9 mouse cellular contexts compared by ENCODE assay signal in the genomic region with DNA sequence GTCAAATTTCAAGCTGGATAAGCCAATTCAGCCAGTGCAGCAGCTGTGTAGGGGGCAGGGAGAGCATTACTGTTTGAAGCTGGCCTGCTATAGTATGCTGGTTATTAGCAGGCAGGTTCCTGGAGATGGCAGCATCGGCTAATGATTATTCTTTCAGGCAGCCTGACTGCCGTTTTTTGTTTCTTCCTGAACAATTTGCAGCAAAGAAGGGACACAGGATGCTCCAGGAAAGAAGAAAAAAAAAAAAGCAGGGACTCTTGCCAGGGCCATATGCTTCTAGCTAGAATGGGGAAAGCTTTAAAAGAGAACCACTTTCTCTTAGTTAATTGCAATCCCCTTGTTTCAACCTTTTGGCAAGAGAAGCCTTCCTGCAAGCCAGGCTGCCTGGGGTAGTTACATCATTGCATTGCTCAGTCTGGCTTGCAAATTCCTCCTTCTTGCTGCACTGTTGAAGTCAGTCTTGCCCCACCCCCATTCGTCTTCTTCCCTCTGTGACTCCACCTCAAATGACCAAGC.
DNase-seq lines count a peak whose midpoint lies in the region; ATAC-seq and TF ChIP-seq lines count a peak whose summit lies in the region.
"Had no signal": no experiment of that assay in that cellular context is flagged by ENCODE, and none has a peak within 500 bp of the region (broad histone marks: within the 10 kb centered on the region; RNA-seq: fewer than 3 reads in every experiment).

No protein-coding gene starts in this region.

- ATAC-seq in heart, embryonic 13.5 days (ENCODE audit: extremely low read depth, insufficient number of reproducible peaks, low FRiP score, low TSS enrichment) = no peak
- peak; percentile 91 for ATAC-seq in neural tube, embryonic 15.5 days (ENCODE audit: low FRiP score)
- ATAC-seq in kidney, embryonic 14.5 days (ENCODE audit: low FRiP score, low TSS enrichment) = no peak

- peak overlapping the region; percentile 43 for H3K4me2 ChIP-seq in heart, embryonic 13.5 days
- no peak overlapping the region for H3K4me2 ChIP-seq in neural tube, embryonic 15.5 days
- no peak overlapping the region for H3K4me2 ChIP-seq in kidney, embryonic 14.5 days (replicated peaks; ENCODE audit: low read depth, low read length)

- peak; percentile 4 to 18 for DNase-seq in lung, postnatal 4 days
- no peak for DNase-seq in lung, adult 2 months
- peak; percentile 13 for DNase-seq in embryo, embryonic 11.5 days (ENCODE audit: low read depth, low spot score)
- DNase-seq in left cerebral cortex, adult 8-10 months (ENCODE audit: low spot score in 2 of 2) = peak; percentile 2 to 9
- DNase-seq in thymus, adult 2 months = no peak

- no peak overlapping the region for H3K4me3 ChIP-seq in lung, adult 2 months (replicated peaks; ENCODE audit: extremely low read depth, low read depth, low read length)
- peak overlapping the region; percentile 14; the same call in 1 of the 2 replicates for H3K4me3 ChIP-seq in heart, embryonic 13.5 days
- H3K4me3 ChIP-seq in neural tube, embryonic 15.5 days (replicated peaks) = no peak overlapping the region
- no peak overlapping the region for H3K4me3 ChIP-seq in kidney, embryonic 14.5 days (ENCODE audit: low read length)
- no peak overlapping the region for H3K4me3 ChIP-seq in thymus, adult 2 months (ENCODE audit: control insufficient read depth, insufficient read depth, low read length)

- no peaks in the 10 kb centered on the region for H3K9me3 ChIP-seq in heart, embryonic 13.5 days
- no peaks in the 10 kb centered on the region for H3K9me3 ChIP-seq in neural tube, embryonic 15.5 days (replicated peaks)
- H3K9me3 ChIP-seq in kidney, embryonic 14.5 days (ENCODE audit: control insufficient read depth, low read length) = no peaks in the 10 kb centered on the region

- no peak for TF ChIP-seq CTCF in lung, adult 2 months (IDR thresholded peaks at IDR 0.05; ENCODE audit: insufficient read depth, low read length)
- no peak for TF ChIP-seq CTCF in thymus, adult 2 months (IDR thresholded peaks at IDR 0.05; ENCODE audit: borderline replicate concordance, control insufficient read depth, extremely low read depth, insufficient read depth, low read length, poor library complexity)

- peak overlapping the region; percentile 67 for H3K27ac ChIP-seq in heart, embryonic 13.5 days (replicated peaks)
- H3K27ac ChIP-seq in neural tube, embryonic 15.5 days (replicated peaks) = peak overlapping the region; percentile 41; the same call in 1 of the 2 replicates
- H3K27ac ChIP-seq in kidney, embryonic 14.5 days (ENCODE audit: low read depth, low read length) = no peak overlapping the region
- no peak overlapping the region for H3K27ac ChIP-seq in thymus, adult 2 months (ENCODE audit: control insufficient read depth, insufficient read depth, low read length)
- H3K27ac ChIP-seq: liver, embryonic 14.5 days had no signal

- no peaks in the 10 kb centered on the region for H3K4me1 ChIP-seq in lung, adult 2 months (ENCODE audit: control insufficient read depth, insufficient read depth, low read length)
- H3K4me1 ChIP-seq in heart, embryonic 13.5 days = 0 out of 2 replicates have a peak, but pooled peaks cover 3% of the 10 kb centered on the region
- 0 out of 2 replicates have a peak, but pooled peaks cover 7% of the 10 kb centered on the region for H3K4me1 ChIP-seq in neural tube, embryonic 15.5 days
- no peaks in the 10 kb centered on the region for H3K4me1 ChIP-seq in kidney, embryonic 14.5 days (ENCODE audit: control insufficient read depth, insufficient read depth, low read length)
- H3K4me1 ChIP-seq in thymus, adult 2 months (replicated peaks; ENCODE audit: control insufficient read depth, insufficient read depth, low read length) = no peaks in the 10 kb centered on the region

- no peak for TF ChIP-seq POLR2A in lung, adult 2 months (IDR thresholded peaks at IDR 0.05; ENCODE audit: borderline replicate concordance, extremely low read depth, low read depth, low read length)
- TF ChIP-seq POLR2A in thymus, adult 2 months (IDR thresholded peaks at IDR 0.05; ENCODE audit: control insufficient read depth, extremely low read depth, insufficient read depth, low read length, poor library complexity) = no peak

- H3K27me3 ChIP-seq in heart, embryonic 13.5 days (replicated peaks) = no peaks in the 10 kb centered on the region
- no peaks in the 10 kb centered on the region for H3K27me3 ChIP-seq in neural tube, embryonic 15.5 days (replicated peaks)
- no peaks in the 10 kb centered on the region for H3K27me3 ChIP-seq in kidney, embryonic 14.5 days (ENCODE audit: control insufficient read depth, insufficient read depth, low read length)
- H3K27me3 ChIP-seq in thymus, adult 2 months (ENCODE audit: control insufficient read depth, insufficient read depth, low read length) = no peaks in the 10 kb centered on the region

- no peaks in the 10 kb centered on the region for H3K36me3 ChIP-seq in heart, embryonic 13.5 days
- no peaks in the 10 kb centered on the region for H3K36me3 ChIP-seq in neural tube, embryonic 15.5 days
- H3K36me3 ChIP-seq in kidney, embryonic 14.5 days (ENCODE audit: control insufficient read depth, insufficient read depth, low read length) = no peaks in the 10 kb centered on the region
- H3K36me3 ChIP-seq in thymus, adult 2 months (ENCODE audit: control insufficient read depth, insufficient read depth, low read length) = no peaks in the 10 kb centered on the region

- 32% methylated on average over 3 of the region's 3 CpGs for WGBS in lung, adult 2 months
- WGBS in heart, embryonic 13.5 days = 12% methylated on average over 3 of the region's 3 CpGs
- WGBS in neural tube, embryonic 15.5 days = 13% methylated on average over 3 of the region's 3 CpGs
- 34% methylated on average over 3 of the region's 3 CpGs for WGBS in kidney, embryonic 14.5 days
- 29% methylated on average over 3 of the region's 3 CpGs for WGBS in thymus, adult 2 months

- no peak overlapping the region for H3K9ac ChIP-seq in heart, embryonic 13.5 days
- no peak overlapping the region for H3K9ac ChIP-seq in neural tube, embryonic 15.5 days (replicated peaks)
- no peak overlapping the region for H3K9ac ChIP-seq in kidney, embryonic 14.5 days (ENCODE audit: low read depth, low read length)
- H3K9ac ChIP-seq: liver, embryonic 14.5 days had no signal

Comparison
In these comparisons a context has a peak if more than half of its experiments do, and no peak if none do; other contexts are left out.
1. DNase-seq: peak in lung, postnatal 4 days (2 of 2), embryo, embryonic 11.5 days (single experiment) and left cerebral cortex, adult 8-10 months (2 of 2); none in lung, adult 2 months (single experiment) and thymus, adult 2 months (single experiment).
2. H3K27ac ChIP-seq: peak in heart, embryonic 13.5 days (single experiment) and neural tube, embryonic 15.5 days (single experiment); none in kidney, embryonic 14.5 days (single experiment) and thymus, adult 2 months (single experiment).